14 mouse cellular contexts compared by ENCODE assay signal in the genomic region with DNA sequence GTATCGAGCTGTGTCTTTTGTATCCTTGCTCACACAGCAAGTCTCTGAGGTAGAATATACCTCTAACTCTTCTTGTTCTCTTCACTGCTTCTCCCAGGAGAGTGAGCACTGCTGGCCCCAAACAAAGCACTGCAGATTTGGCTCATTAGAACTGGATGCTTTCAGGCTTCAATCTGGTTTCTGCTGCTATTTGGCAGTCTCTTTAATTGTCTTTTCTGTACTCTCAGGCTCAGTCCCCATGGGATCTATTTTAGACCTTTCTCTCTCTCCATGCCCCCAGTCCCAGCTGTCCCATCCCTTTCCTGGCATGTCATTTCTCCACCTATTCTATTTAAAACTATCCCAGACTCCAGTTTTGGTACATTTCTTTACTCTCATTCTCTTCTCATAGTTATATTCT. TPM values are rescaled to one million over a fixed set of nuclear protein-coding genes. Genes with fewer than 3 reads are reported as not detected.
DNase-seq lines count a peak whose midpoint lies in the region; ATAC-seq and TF ChIP-seq lines count a peak whose summit lies in the region.
"Had no signal": no experiment of that assay in that cellular context is flagged by ENCODE, and none has a peak within 500 bp of the region (broad histone marks: within the 10 kb centered on the region; RNA-seq: fewer than 3 reads in every experiment).

No protein-coding gene starts in this region.

- no peak for TF ChIP-seq CTCF in kidney, adult 2 months (conservative IDR thresholded peaks at IDR 0.05; ENCODE audit: insufficient read depth, insufficient read length, low read depth, low read length)

- no peaks in the 10 kb centered on the region for H3K9me3 ChIP-seq in hindbrain, embryonic 16.5 days (ENCODE audit: control insufficient read depth, low read length)
- H3K9me3 ChIP-seq in hindbrain, embryonic 10.5 days, result no peaks in the 10 kb centered on the region
- no peaks in the 10 kb centered on the region for H3K9me3 ChIP-seq in limb, embryonic 10.5 days (replicated peaks)
- H3K9me3 ChIP-seq: embryonic facial prominence, embryonic 13.5 days; heart, embryonic 15.5 days; stomach, embryonic 15.5 days had no signal

- no peak for DNase-seq in hindbrain, embryonic 10.5 days (ENCODE audit: low spot score)
- peak; percentile 77 for DNase-seq in cerebellum, adult 11-12 months
- DNase-seq in cerebellum, adult 9-11 months, result peak; percentile 83
- DNase-seq in left cerebral cortex, adult 9 months (ENCODE audit: low spot score in 2 of 2), result peak; percentile 64
- DNase-seq in kidney, adult 2 months, result no peak
- DNase-seq in limb, embryonic 10.5 days (ENCODE audit: low spot score), result no peak
- DNase-seq: gastrocnemius, postnatal 25 days; lung, adult 2 months had no signal

- no peak overlapping the region for H3K27ac ChIP-seq in hindbrain, embryonic 16.5 days (ENCODE audit: low read depth, low read length)
- no peak overlapping the region for H3K27ac ChIP-seq in hindbrain, embryonic 10.5 days
- H3K27ac ChIP-seq in kidney, adult 2 months (ENCODE audit: insufficient read depth, low read depth, low read length), result no peak overlapping the region
- no peak overlapping the region for H3K27ac ChIP-seq in limb, embryonic 10.5 days
- H3K27ac ChIP-seq: embryonic facial prominence, embryonic 13.5 days; heart, embryonic 15.5 days; stomach, embryonic 15.5 days had no signal

- no peak for TF ChIP-seq POLR2A in kidney, adult 2 months (IDR thresholded peaks at IDR 0.05; ENCODE audit: low read depth, low read length)

- no peak overlapping the region for H3K4me2 ChIP-seq in hindbrain, embryonic 16.5 days (ENCODE audit: low read length)
- H3K4me2 ChIP-seq: embryonic facial prominence, embryonic 13.5 days; heart, embryonic 15.5 days; stomach, embryonic 15.5 days had no signal

- H3K27me3 ChIP-seq in hindbrain, embryonic 16.5 days (replicated peaks; ENCODE audit: control insufficient read depth, insufficient read depth, low read length), result no peaks in the 10 kb centered on the region
- no peaks in the 10 kb centered on the region for H3K27me3 ChIP-seq in hindbrain, embryonic 10.5 days (ENCODE audit: insufficient read depth, poor library complexity, severe bottlenecking)
- H3K27me3 ChIP-seq in kidney, adult 2 months (replicated peaks; ENCODE audit: control insufficient read depth, insufficient read depth, low read length), result no peaks in the 10 kb centered on the region; the same call in 1 of the 2 replicates
- H3K27me3 ChIP-seq in limb, embryonic 10.5 days (ENCODE audit: low read depth, poor library complexity, severe bottlenecking), result no peaks in the 10 kb centered on the region
- H3K27me3 ChIP-seq: embryonic facial prominence, embryonic 13.5 days; heart, embryonic 15.5 days; stomach, embryonic 15.5 days had no signal

- WGBS in hindbrain, embryonic 16.5 days, result 52% methylated on average over 1 of the region's 1 CpGs
- 69% methylated on average over 1 of the region's 1 CpGs for WGBS in hindbrain, embryonic 10.5 days
- WGBS in kidney, adult 2 months, result 88% methylated on average over 1 of the region's 1 CpGs
- WGBS in limb, embryonic 10.5 days, result 72% methylated on average over 1 of the region's 1 CpGs

- H3K9ac ChIP-seq in hindbrain, embryonic 16.5 days (ENCODE audit: low read depth, low read length), result no peak overlapping the region
- H3K9ac ChIP-seq: embryonic facial prominence, embryonic 13.5 days; heart, embryonic 15.5 days; stomach, embryonic 15.5 days had no signal

- no peaks in the 10 kb centered on the region for H3K4me1 ChIP-seq in hindbrain, embryonic 16.5 days (ENCODE audit: control insufficient read depth, insufficient read depth, low read depth, low read length)
- 0 out of 2 replicates have a peak, but pooled peaks cover 3% of the 10 kb centered on the region for H3K4me1 ChIP-seq in hindbrain, embryonic 10.5 days (replicated peaks)
- H3K4me1 ChIP-seq in kidney, adult 2 months (ENCODE audit: control insufficient read depth, insufficient read depth, low read length), result no peaks in the 10 kb centered on the region
- no peaks in the 10 kb centered on the region for H3K4me1 ChIP-seq in limb, embryonic 10.5 days
- H3K4me1 ChIP-seq: embryonic facial prominence, embryonic 13.5 days; stomach, embryonic 15.5 days had no signal

- peak; percentile 61 for ATAC-seq in hindbrain, embryonic 16.5 days
- ATAC-seq: intestine, postnatal 0 days had no signal

- no peaks in the 10 kb centered on the region for H3K36me3 ChIP-seq in hindbrain, embryonic 16.5 days (ENCODE audit: control insufficient read depth, insufficient read depth, low read length)
- no peaks in the 10 kb centered on the region for H3K36me3 ChIP-seq in hindbrain, embryonic 10.5 days
- H3K36me3 ChIP-seq in kidney, adult 2 months (ENCODE audit: control insufficient read depth, insufficient read depth, low read length), result no peaks in the 10 kb centered on the region
- H3K36me3 ChIP-seq in limb, embryonic 10.5 days, result no peaks in the 10 kb centered on the region
- H3K36me3 ChIP-seq: embryonic facial prominence, embryonic 13.5 days; heart, embryonic 15.5 days; stomach, embryonic 15.5 days had no signal

- H3K4me3 ChIP-seq in hindbrain, embryonic 16.5 days (ENCODE audit: low read length), result no peak overlapping the region
- no peak overlapping the region for H3K4me3 ChIP-seq in hindbrain, embryonic 10.5 days
- no peak overlapping the region for H3K4me3 ChIP-seq in kidney, adult 2 months (ENCODE audit: insufficient read depth, low read depth, low read length)
- no peak overlapping the region for H3K4me3 ChIP-seq in limb, embryonic 10.5 days
- H3K4me3 ChIP-seq: embryonic facial prominence, embryonic 13.5 days; heart, embryonic 15.5 days; stomach, embryonic 15.5 days had no signal

RNA-seq across cellular contexts. Expression of a gene that starts 15.0 kb away (rescaled TPM):
- polyA plus RNA-seq in hindbrain, embryonic 16.5 days (2015; fragmentation: Nextera tagmentation; extraction: Ambion mirVana), result 6.4 and 6.8 TPM in 2 replicates
- polyA plus RNA-seq in hindbrain, embryonic 10.5 days (2016; fragmentation: Nextera tagmentation; extraction: Ambion mirVana), result 0.42 and 0.44 TPM in 2 replicates
- 0.31 and 0.33 TPM in 2 replicates for polyA plus RNA-seq in kidney, adult 2 months (2012; rRNA removed)
- polyA plus RNA-seq in limb, embryonic 10.5 days (2016; fragmentation: Nextera tagmentation; extraction: Ambion mirVana), result 0.19 TPM in 1 of 2 replicates, not detected in the other
- polyA plus RNA-seq: urinary bladder, adult 2 months had no signal

Comparison
In these comparisons a context has a peak if more than half of its experiments do, and no peak if none do; other contexts are left out.
1. DNase-seq: peak in cerebellum, adult 11-12 months (single experiment), cerebellum, adult 9-11 months (single experiment) and left cerebral cortex, adult 9 months (2 of 2); none in hindbrain, embryonic 10.5 days (single experiment), kidney, adult 2 months (single experiment) and limb, embryonic 10.5 days (single experiment).